Mouse (Mus musculus) ovary, adult 18-20 months (tissue): ENCODE results near the gene Atraid.

Experiments
- DNase-seq: peaks from one replicate; pipeline ENCODE4 v3.0.0; 2022; ENCODE audit warnings: low spot score, mixed read lengths

The Atraid gene

DNA sequence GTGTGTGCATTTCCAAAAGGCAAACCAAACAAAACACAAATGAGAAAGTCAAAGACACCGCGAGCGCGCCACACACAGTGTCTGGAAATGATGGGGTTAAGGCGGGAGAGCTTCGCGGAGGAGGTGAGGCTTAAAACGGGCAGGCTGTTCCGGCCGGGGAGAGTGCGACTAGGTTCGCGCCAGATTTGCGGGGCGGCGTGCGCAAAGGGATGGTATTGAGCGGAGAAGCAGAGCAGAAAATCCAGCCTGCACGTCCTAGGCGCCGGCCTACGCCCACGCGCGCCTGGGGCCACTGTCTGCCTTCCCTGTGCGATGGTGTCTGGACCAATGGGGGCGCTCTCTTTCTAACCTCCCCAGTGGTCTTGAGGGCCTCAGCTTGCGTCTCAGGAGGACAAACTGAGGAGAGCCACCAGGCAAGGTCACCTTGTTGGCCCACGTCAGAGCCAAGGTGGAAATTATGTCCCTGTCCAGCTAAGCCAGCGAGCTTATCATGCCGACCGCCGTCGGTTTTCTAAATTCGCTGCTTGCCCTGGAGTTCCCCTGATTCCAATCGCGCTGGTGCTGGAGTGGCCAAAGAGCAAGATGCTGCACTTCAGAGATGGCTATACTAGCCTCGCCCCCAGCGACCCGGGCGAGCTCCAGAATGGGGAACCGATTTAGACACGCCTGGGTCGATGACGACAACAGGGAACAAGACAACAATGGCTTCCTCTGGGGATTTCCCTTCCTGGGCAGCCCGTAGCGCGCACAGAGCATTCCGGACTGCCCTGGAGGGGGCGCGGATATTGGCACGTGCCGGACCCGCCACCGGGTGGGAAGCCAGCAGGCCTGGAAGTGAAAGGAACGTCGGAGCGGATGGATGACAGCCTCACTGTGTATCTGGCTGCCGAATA lies 46.9 kb downstream of the Atraid start:
- no peak for DNase-seq

DNA sequence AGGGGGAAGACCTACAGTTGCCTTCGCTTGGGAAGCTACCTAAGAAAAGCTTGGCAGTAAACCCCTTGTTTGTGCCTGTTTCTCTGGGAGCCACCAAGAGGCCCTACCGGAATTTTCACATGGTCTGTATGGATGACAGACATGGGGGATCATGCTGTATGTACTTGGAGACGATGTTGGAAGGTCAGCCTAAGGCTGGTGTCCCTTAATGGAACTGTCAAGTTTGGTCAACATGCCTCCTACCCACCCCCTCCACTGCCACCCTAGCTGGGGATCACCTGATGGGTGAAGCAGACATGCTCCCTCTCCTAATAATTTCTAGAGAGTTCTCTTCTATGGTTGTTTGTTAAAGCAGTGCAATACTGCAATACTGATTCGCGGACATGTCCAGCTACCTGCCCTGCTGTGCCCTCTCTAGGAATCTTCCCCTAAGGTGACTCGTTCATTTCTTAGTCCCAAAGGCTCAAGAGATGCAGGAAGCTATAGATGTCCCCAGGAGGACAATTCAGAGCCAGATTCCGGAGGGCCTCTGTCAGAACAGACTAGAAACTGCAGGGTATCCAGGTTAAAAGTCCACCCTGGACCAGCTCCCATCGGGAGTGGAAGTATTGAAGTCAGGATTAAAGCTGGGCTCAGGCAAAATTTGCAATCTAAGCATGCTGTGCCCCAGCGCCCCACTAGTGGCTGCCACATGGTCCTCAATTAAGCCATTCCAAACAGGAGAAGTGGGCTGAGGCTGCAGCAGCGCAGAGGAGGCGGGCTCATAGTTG lies 47.8 kb downstream of the Atraid start:
- no peak for DNase-seq
